Mouse (Mus musculus) retina, embryonic 14.5 days (tissue): ENCODE measurements around the gene 4933421I07Rik.

Source experiments
- DNase-seq: peaks from one replicate; pipeline ENCODE4 v3.0.0-alpha.2; 2015; ENCODE audit warnings: low spot score

Gene 4933421I07Rik

DNA sequence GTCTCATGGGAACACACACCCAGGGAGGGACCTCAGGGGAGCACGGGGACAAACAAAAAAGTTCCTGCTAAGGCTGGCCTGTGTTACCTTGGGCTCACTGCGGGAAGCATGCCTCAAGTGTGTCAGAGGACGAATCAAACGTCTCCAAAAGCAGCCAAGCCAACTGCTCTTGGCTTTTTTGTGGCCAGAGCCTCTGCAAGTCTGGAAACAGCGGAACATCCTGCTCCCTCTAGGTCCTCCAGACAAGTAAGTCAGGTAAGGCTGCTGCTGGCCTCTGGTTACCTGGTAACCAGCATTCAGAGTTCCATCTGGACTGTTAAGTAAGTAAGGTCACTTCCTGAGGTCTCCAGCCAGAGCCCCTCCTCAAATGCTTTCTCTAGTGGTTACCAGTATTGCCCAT is at the start of gene 4933421I07Rik:
Gene 4933421I07Rik (minus strand): TSS at position 271 of the 400 bp plus-strand sequence.
- no peak for DNase-seq

DNA sequence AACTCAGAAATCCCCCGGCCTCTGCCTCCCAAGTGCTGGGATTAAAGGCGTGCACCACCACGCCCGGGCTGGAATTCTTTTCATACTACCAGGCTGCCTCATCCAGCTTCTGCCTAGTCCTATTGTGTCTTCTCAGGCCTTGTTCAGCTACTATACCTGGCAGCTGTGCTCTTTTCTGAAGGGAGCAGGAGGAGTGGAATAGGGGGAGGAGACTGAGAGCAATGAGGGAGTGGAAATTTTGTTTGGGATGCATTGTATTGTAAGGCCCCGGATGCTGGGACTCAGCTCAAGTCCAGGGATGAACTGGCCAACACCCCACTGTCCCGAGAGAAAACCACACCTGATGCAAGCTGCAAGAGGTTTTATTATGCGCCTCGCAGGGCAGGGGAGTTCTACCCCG is 49.4 kb upstream of the 4933421I07Rik start:
- DNase-seq, result no peak

DNA sequence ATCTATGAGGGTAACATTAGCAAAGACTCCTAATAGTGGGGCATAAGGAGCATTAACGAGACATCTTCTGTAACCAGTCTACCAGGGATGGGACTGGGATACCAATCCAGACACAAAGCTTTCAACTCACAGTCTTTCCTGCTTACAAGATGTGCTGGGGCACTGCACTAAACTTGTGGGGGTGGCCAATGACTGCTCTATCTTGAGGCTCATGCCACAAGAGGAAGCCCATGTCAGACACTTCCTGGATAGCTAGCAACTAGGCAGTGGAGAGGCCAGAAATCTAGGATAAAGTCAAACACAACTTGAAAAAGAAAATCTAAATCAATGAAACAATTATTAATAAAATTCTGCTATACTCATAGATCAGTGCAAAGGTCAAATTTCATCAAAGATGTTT is 48.3 kb upstream of the 4933421I07Rik start:
- DNase-seq, result no peak

DNA sequence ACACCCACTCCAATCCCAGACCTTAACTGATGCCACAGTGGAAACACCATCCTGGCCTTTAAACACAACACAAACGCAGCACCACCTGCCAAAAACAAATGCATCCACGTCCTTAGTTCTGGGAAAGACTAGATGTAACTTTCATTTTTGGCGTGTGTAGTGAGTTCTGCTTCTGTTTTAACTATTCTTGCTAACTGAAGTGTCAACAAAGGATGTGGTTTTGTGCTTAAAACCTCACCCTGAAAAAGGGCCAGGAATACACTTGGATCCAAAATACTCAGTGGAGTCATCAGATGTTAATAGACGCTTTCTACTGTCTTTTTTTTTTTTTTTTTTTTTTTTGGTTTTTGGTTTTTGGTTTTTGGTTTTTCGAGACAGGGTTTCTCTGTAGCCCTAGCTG is 42.9 kb upstream of the 4933421I07Rik start:
- DNase-seq, result no peak

DNA sequence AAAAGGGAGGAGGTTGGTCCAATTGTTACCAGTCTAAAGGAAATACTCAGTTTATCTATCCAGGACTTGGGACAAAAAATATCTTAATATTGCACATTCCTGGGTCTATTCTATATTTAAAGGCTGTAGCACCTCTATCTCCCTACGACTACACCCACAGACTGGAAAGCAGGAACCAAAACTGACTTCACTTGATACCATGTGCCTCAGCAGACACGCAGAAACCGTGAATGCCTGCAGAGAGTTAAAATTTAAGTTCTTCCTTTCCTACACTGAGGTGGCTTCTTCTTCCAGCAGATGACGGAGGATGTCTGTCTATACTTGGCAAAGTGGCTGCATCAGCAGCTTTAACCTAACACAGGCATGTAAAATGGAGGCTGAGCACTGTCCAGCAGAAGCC is 42.4 kb upstream of the 4933421I07Rik start:
- DNase-seq, result no peak

DNA sequence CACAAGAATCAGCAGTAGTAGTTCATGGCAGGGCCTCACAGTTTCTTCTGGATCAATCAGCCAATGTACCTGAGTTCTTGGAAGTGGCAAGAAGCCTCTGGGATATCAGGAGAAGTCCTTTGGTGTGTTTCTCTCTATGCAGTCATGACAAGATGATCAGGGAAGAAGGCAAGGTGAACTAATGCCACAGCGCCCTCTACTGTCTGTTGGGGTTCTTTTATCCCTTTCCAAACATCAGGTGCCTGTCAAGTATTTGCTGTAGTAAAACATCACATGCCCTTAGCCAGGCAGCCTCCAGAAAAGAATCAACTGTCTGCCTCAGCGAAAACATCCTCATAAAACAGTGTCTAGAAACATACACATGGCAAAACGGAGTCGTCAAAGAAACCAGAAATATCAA is 6.7 kb upstream of the 4933421I07Rik start:
- no peak for DNase-seq

DNA sequence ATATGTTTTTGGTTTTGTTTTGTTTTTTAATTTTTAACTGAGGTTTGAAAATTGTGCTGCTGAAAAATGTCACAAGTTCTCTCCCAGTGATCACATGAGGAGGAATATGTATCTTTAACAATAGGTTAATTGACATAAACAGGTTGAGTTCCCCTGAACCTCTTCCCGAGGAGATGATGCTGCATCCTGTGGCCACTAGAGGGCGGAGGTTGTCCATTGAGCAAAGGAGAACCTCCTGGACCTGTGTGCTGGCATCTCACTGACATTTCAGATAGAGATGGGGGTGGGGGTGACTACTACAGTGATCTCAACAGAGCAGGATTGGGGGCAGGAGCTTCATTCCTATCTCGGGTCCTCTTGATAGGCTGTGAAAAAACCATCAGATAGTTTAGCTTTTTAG is 2.7 kb upstream of the 4933421I07Rik start:
- no peak for DNase-seq

DNA sequence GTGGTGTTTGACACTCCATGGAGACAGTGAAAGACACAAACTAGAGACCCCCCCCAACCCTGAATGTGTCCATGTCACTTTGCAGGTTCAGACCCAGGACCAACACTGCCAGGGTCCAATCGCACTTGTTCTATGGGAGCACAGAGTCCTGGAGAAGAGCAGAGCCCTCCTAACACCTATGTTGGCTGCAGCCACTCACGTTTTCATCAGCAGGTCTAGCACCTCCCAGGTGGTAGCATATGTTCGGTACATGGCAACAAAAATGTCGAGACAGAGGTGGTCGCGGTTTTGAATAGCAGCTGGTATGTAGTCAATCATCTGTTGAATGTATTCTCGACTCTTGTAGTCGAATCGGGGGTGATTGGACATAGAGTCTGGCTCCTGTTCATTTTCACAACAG is 568 bp downstream of the 4933421I07Rik start:
- DNase-seq, result no peak
